Mouse (Mus musculus) myocyte (in vitro differentiated cells): ENCODE data around the gene Pde4d. TPM values are rescaled to one million over a fixed set of nuclear protein-coding genes. Genes with fewer than 3 reads are reported as not detected.

Experiments used
- H3K27me3 ChIP-seq: one replicate; pipeline ENCODE4 v1.6.1; 2011; ENCODE audit not compliant: control insufficient read depth, insufficient read depth, insufficient read length
- H3K36me3 ChIP-seq: one replicate; pipeline ENCODE4 v1.6.1; 2011; ENCODE audit not compliant: control insufficient read depth, insufficient read depth
- H3K4me2 ChIP-seq: one replicate; pipeline ENCODE4 v1.6.1; 2011; ENCODE audit warnings: low read depth, control low read depth
- H3K4me3 ChIP-seq: one replicate; pipeline ENCODE4 v1.5.1; 2011; ENCODE audit warnings: mild to moderate bottlenecking, control low read depth, moderate library complexity
- H3K79me2 ChIP-seq: one replicate; pipeline ENCODE4 v1.6.1; 2011; ENCODE audit not compliant: control insufficient read depth, insufficient read depth
- H3ac ChIP-seq: one replicate; pipeline ENCODE4 v1.6.1; 2011; ENCODE audit not compliant: control insufficient read depth, insufficient read length
- CEBPB ChIP-seq: IDR thresholded peaks from 2 replicates; pipeline ENCODE4 v1.6.1; 2011; ENCODE audit warnings: mild to moderate bottlenecking, moderate library complexity; ENCODE audit not compliant: poor library complexity, insufficient read depth, severe bottlenecking
- E2F4 ChIP-seq: IDR thresholded peaks from one replicate; pipeline ENCODE4 v1.6.1; 2011; ENCODE audit warnings: mild to moderate bottlenecking, control low read depth, moderate library complexity; ENCODE audit not compliant: insufficient read depth
- MAX ChIP-seq: IDR thresholded peaks from one replicate; pipeline ENCODE4 v1.6.1; 2011; ENCODE audit warnings: low read depth, mild to moderate bottlenecking, control low read depth
- MYOD1 ChIP-seq, 3 experiments: IDR thresholded peaks; one replicate each; pipeline ENCODE4 v1.6.1; 2011; ENCODE audit warnings: control low read depth in 2 of 3, low read depth in 2 of 3, mild to moderate bottlenecking in 2 of 3, moderate library complexity in 1 of 3; ENCODE audit not compliant: insufficient read length in 2 of 3, control insufficient read depth in 1 of 3
- MYOG ChIP-seq, 3 experiments: IDR thresholded peaks; one replicate each; pipeline ENCODE4 v1.6.1; 2011; ENCODE audit warnings: control low read depth in 2 of 3, low read depth in 2 of 3, mild to moderate bottlenecking in 2 of 3; ENCODE audit not compliant: insufficient read length in 2 of 3, control insufficient read depth in 1 of 3, insufficient read depth in 1 of 3
- POLR2A ChIP-seq: IDR thresholded peaks from one replicate; pipeline ENCODE4 v1.6.1; 2011; ENCODE audit warnings: low read depth, mild to moderate bottlenecking, control low read depth, moderate library complexity; ENCODE audit not compliant: insufficient read length
- POLR2AphosphoS2 ChIP-seq: IDR thresholded peaks from one replicate; pipeline ENCODE4 v1.6.1; 2011; ENCODE audit warnings: low read depth, control low read depth; ENCODE audit not compliant: insufficient read length
- REST ChIP-seq: IDR thresholded peaks from one replicate; pipeline ENCODE4 v1.6.1; 2011; ENCODE audit warnings: mild to moderate bottlenecking, control low read depth, moderate library complexity; ENCODE audit not compliant: insufficient read depth, insufficient read length
- SRF ChIP-seq: IDR thresholded peaks from one replicate; pipeline ENCODE4 v1.6.1; 2011; ENCODE audit warnings: low read depth; ENCODE audit not compliant: control insufficient read depth, insufficient read length
- TCF12 ChIP-seq: IDR thresholded peaks from one replicate; pipeline ENCODE4 v1.6.1; 2011; ENCODE audit warnings: mild to moderate bottlenecking, control low read depth; ENCODE audit not compliant: poor library complexity, insufficient read depth, severe bottlenecking
- TCF3 ChIP-seq: IDR thresholded peaks from one replicate; pipeline ENCODE4 v1.6.1; 2011; ENCODE audit warnings: low read depth, control low read depth; ENCODE audit not compliant: insufficient read length
- USF1 ChIP-seq: IDR thresholded peaks from one replicate; pipeline ENCODE4 v1.6.1; 2011; ENCODE audit warnings: low read depth, mild to moderate bottlenecking, control low read depth, moderate library complexity
- polyA plus RNA-seq: library from polyadenylated mRNA; unstranded; fragments of >200 nt; fragmentation: generic; extraction: Trizol; gene quantifications from one replicate; pipeline ENCODE4 v1.2.1, GENCODE M21; 2012; ENCODE audit warnings: missing spikeins

Gene Pde4d
- polyA plus RNA-seq, 1 experiment = 8.2 TPM

DNA sequence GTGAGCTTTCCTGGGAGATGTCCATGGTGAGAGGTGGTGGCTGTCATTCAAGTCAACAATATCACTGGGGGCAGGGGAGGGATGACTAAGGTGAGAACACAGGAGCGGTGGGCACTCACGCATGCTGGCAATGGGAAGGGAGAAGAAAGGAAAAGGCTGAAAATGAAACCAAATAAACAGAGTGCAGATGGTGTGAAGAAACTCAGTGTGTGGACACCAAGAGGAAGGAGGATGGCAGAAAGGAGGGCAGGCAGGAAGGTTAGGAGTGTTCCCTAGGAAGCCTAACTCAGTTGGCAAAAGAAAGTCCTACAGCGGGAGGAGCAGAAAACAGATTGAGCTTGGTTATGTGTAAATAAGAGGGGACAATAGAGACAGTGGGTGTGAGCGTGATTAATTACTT, 1107.1 kb downstream of the Pde4d start:
- H3ac ChIP-seq = no peak overlapping the region
- no peak overlapping the region for H3K4me2 ChIP-seq
- H3K79me2 ChIP-seq = no peaks in the 10 kb centered on the region
- no peaks in the 10 kb centered on the region for H3K36me3 ChIP-seq
- no peak for TF ChIP-seq REST
- TF ChIP-seq CEBPB = no peak
- no peak for TF ChIP-seq SRF
- no peak for TF ChIP-seq POLR2A
- no peak for TF ChIP-seq MYOD1 (IDR thresholded peaks at IDR 0.05; ENCODE audit: control insufficient read depth in 1 of 3, insufficient read length in 2 of 3, low read depth in 2 of 3)
- TF ChIP-seq MYOG (IDR thresholded peaks at IDR 0.05; ENCODE audit: control insufficient read depth in 1 of 3, insufficient read depth in 1 of 3, insufficient read length in 2 of 3, low read depth in 2 of 3) = no peak
- no peak overlapping the region for H3K4me3 ChIP-seq
- no peaks in the 10 kb centered on the region for H3K27me3 ChIP-seq

DNA sequence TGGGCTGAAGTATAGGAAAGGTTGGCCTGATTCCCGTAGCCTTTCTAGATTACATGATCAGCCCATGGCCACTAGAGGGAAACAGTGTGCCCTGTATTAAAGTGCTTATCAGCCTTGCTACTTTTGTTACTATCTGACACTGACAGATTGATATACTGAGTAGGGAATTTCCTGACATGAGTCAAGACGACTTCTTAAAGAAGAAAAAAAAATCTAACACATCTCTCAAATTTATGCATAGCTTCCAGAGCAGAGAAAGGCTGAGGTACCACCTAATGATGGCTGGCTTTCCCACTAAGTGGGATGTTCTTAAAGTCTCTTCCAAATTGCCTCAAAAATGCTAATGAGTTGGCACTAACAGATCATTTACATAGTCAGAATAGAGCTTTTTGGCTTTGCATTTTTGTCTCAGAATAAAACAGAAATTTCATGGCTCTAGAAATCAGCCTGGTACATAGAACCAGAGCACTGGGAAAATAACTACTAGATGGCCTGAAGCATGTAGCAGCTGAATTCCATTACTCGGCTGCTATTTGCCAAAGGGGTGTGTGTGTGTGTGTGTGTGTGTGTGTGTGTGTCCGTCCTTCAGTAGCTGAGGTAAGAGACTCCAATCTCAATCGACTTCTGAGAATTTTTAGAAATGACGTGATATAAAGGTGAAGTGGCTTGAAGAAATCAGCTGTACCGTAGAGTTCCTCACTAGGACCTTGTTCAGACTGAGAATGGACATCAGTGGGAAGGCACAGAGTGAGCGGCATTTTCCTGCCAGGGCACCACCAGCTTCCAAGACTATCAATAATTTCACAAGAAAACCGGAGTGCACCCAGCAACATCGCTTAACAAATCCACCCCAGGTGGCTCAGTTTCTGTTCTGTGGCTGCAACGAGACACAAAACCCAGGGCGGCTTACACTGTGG, 1108.9 kb downstream of the Pde4d start:
- TF ChIP-seq E2F4 = no peak
- Histone ChIP-seq H3K79me2 (no peaks in the 10 kb centered on the region), H3K27me3 (no peaks in the 10 kb centered on the region), H3K4me2 (no peak overlapping the region), H3K4me3 (no peak overlapping the region), H3K36me3 (no peaks in the 10 kb centered on the region), H3ac (no peak overlapping the region)

- Histone ChIP-seq H3K4me2 (no peak overlapping the region), H3K27me3 (no peaks in the 10 kb centered on the region), H3ac (no peak overlapping the region), H3K4me3 (no peak overlapping the region), H3K79me2 (no peaks in the 10 kb centered on the region), H3K36me3 (no peaks in the 10 kb centered on the region)
- TF ChIP-seq REST = no peak
- TF ChIP-seq MAX = no peak
- TF ChIP-seq CEBPB = no peak
- TF ChIP-seq USF1 = no peak
- no peak for TF ChIP-seq TCF12
- no peak for TF ChIP-seq MYOG (IDR thresholded peaks at IDR 0.05; ENCODE audit: control insufficient read depth in 1 of 3, insufficient read depth in 1 of 3, insufficient read length in 2 of 3, low read depth in 2 of 3)
- no peak for TF ChIP-seq POLR2AphosphoS2
- no peak for TF ChIP-seq MYOD1 (IDR thresholded peaks at IDR 0.05; ENCODE audit: control insufficient read depth in 1 of 3, insufficient read length in 2 of 3, low read depth in 2 of 3)
- TF ChIP-seq TCF3 = no peak
- TF ChIP-seq SRF = no peak
- no peak for TF ChIP-seq POLR2A
- TF ChIP-seq E2F4 = no peak
Measured at GRCm38 (mm10) chr13:109560261-109560660, 1110.5 kb downstream of the Pde4d start.

- no peaks in the 10 kb centered on the region for H3K36me3 ChIP-seq
- TF ChIP-seq TCF3 (no peak), CEBPB (no peak)
- H3ac ChIP-seq = no peak overlapping the region
- H3K4me3 ChIP-seq = no peak overlapping the region
- H3K27me3 ChIP-seq = no peaks in the 10 kb centered on the region
- H3K79me2 ChIP-seq = no peaks in the 10 kb centered on the region
- H3K4me2 ChIP-seq = no peak overlapping the region
Measured at GRCm38 (mm10) chr13:109568638-109569468, 1119.1 kb downstream of the Pde4d start.

- Histone ChIP-seq H3K4me2 (no peak overlapping the region), H3K79me2 (no peaks in the 10 kb centered on the region), H3K4me3 (no peak overlapping the region), H3ac (no peak overlapping the region), H3K27me3 (no peaks in the 10 kb centered on the region), H3K36me3 (no peaks in the 10 kb centered on the region)
- TF ChIP-seq USF1 = no peak
- no peak for TF ChIP-seq MYOG (IDR thresholded peaks at IDR 0.05; ENCODE audit: control insufficient read depth in 1 of 3, insufficient read depth in 1 of 3, insufficient read length in 2 of 3, low read depth in 2 of 3)
- TF ChIP-seq POLR2A = no peak
- no peak for TF ChIP-seq TCF12
- no peak for TF ChIP-seq TCF3
Measured at GRCm38 (mm10) chr13:109569491-109569890, 1119.7 kb downstream of the Pde4d start.
